Mouse (Mus musculus) c-Kit-negative CD71-positive TER-119-positive erythroid progenitor cells, embryonic 14.5 days (primary cell): ENCODE results near the gene Tectb.
"Not testable (repeated sequence)": the region's sequence is repeated elsewhere in the genome, so short reads cannot be mapped to it uniquely, and the experiment has no call there.

Experiments used
- DNase-seq: peaks from one replicate; pipeline ENCODE4 v3.0.0-alpha.2; 2013; ENCODE audit warnings: low read depth, low spot score

Tectb gene

GRCm38 (mm10) chr19:55180433-55180832 lies at the start of gene Tectb:
Tectb (plus strand) TSS chr19:55180733.
- DNase-seq = no peak

- no peak for DNase-seq
Measured at GRCm38 (mm10) chr19:55131747-55132146, 48.8 kb upstream of the Tectb start.

GRCm38 (mm10) chr19:55132476-55132875 lies 48.1 kb upstream of the Tectb start:
- no peak for DNase-seq

DNA sequence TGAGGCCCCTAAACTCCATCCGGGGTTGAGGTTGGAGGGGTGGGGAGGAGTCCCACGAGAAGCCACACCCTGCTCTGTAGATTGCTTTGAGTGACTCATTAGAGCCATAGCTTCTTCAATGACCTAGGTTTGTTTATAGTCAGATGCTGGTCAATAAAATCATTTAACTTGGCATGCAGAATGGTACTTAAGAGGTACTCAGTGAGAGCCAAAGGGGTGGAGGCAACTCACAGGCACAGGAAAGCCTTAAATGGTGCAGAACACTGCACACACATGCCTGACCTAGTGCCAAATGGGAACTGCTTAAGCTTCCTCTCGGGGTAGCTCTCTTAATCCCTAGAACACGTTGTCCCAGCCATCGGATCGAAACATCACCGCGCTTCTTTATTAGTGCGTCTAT lies 46.0 kb upstream of the Tectb start:
- no peak for DNase-seq

- DNase-seq = no peak
Measured at GRCm38 (mm10) chr19:55135918-55136317, 44.6 kb upstream of the Tectb start.

DNA sequence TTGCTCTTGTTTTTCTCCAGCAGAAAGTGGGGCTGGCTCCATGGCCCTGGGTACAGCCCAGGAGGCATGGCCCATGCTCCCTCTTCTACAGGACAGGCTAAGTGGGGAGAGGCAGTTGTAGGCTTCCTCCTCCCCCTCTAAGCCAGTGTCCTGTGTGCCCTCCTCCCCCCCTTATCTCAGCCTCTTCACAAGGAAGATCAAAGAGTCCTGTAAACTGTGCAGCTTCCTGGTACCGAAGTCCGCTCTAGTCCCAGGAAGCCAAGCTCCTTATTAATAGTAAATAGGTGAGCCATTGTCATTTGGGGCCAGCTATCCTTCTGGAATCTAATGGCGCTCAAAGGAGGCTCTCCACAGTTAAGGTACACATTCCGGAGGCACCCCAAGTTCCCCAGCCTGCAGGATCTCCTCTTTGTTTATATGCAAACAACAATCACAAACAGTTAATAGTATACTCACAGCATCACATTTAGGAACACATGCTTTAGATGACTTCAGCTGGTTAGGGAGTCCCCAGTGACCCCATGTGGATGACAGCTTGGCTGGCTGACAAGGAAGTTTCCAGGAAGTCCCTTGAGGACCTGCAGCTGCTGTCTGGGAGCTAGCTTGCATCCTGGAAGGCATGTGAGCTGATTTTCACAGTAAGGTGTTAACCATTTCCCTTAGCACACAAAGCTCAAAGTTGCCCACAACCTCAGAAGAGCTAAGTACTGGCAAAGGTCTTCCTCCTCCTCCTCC lies 43.7 kb upstream of the Tectb start:
- no peak for DNase-seq

GRCm38 (mm10) chr19:55137884-55138283 lies 42.6 kb upstream of the Tectb start:
- DNase-seq = no peak

- no peak for DNase-seq
Measured at GRCm38 (mm10) chr19:55138506-55138905, 42.0 kb upstream of the Tectb start.

DNA sequence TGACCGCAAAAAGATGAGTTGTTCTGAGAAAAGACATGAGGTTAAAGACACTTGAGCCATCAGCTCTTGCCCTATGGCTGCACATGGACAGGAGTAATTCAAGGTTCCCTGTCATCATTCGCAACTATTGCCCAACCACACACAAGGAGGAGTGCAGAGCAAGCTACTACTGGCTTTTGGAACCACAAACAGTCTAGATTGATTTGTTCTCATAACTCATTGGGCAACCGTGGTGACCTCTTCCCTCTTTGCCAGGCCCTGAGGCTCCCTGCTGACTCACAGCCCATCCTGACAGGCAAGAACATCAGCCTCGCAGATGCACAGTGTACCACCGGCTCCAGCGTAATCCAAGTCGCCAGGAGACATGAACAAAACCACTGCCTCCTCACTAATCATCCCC lies 41.2 kb upstream of the Tectb start:
- DNase-seq = no peak

GRCm38 (mm10) chr19:55143391-55144300 lies 36.9 kb upstream of the Tectb start:
- DNase-seq = no peak

GRCm38 (mm10) chr19:55144691-55145090 lies 35.8 kb upstream of the Tectb start:
- no peak for DNase-seq

DNA sequence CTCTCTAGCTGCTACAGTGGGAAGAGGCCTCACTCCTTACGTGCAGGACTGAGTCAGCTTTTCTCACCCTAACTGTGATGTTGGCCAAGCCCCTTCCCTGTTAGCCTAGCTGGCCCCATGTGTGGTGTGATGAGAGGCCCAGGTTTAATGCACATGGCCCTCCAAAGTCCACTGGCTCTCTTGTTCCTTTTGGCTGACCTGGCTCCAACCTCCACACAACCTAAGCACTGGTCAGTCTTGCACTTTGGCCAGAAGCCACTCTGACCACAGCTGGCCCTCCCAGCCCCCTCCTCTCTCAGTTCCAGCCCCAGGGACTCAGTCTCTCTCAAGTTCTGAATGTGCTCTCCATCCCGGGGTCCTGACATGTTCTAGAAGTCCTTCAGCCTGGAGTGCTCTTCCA lies 35.4 kb upstream of the Tectb start:
- DNase-seq = no peak

DNA sequence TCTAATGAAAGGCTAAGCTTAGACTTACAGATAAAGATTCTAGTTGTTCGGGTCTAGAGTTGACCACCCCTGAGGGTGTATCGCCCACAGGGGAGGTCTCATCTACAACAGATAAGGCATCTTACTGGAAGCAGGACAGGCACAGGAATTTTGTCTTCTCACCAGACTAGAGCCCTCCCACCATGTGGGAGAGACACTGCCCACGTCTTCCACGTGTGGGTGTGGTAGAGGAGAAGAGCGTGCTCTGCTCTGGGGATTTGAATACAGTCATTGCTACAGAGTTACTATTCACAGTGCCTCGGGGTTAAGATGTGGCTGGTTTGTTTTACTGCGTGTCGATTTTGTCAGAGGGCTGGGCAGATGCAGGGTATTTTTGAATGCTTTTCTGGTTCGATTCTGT lies 33.0 kb upstream of the Tectb start:
- DNase-seq = no peak

DNA sequence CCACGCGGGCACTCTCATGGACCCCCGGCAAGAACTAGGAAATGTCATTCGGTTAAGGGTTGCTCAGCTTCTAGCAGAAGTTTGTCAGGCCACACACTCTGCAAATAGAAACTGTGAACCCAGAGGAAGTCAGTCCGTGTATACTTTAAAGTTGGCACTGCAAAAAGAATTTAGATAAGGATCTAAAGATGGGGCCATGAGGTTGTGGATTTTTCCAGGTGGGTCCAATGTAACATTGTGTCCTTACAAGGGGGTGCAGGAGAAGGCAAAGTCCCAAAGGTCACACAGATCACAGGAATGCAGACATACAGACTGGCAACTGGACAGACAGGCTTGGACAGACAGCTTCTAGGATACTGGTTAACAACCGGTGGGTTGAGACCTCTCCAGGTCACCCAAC lies 32.4 kb upstream of the Tectb start:
- DNase-seq = no peak

DNA sequence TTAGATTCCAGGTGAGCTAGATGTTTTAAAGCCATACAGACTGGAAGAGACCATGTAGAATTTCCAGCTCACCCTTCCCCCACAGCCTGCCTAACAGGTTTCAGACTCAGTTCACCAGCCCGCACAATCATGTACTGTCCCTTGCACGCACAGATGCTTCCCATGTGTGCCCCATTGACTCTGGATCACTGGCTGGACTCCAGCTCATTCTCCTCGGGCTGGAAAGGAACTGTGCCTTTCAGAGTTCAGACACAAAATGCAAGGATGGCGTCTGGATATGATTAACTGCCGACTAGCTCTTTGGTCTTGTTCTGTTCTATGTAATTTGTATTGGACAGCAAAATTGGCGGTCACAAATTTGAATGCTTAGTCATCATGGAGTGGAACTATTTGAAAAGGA lies 30.9 kb upstream of the Tectb start:
- DNase-seq = no peak

DNA sequence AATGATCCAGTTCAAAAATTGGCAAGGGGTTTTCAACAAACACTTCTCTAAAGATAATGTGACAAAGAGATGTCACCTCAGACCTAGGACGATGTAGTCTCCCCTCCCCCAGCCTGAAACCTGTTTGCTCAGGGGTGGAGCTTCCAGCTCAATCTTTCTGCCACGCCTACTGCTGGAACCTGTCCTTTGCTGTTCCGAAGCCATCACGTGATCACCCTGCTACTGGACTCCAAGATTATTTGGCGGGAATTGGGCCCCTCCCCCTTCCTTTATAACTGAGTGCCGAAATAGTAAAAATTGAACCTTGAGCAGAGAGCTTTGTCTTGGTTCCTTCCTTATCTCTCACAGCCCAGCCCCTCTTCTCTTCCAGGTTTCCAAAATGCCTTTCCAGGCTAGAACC lies 28.3 kb upstream of the Tectb start:
- not testable (repeated sequence) for DNase-seq

- DNase-seq = no peak
Measured at GRCm38 (mm10) chr19:55152983-55153382, 27.6 kb upstream of the Tectb start.

GRCm38 (mm10) chr19:55157029-55157428 lies 23.5 kb upstream of the Tectb start:
- no peak for DNase-seq

GRCm38 (mm10) chr19:55158606-55159005 lies 21.9 kb upstream of the Tectb start:
- no peak for DNase-seq

DNA sequence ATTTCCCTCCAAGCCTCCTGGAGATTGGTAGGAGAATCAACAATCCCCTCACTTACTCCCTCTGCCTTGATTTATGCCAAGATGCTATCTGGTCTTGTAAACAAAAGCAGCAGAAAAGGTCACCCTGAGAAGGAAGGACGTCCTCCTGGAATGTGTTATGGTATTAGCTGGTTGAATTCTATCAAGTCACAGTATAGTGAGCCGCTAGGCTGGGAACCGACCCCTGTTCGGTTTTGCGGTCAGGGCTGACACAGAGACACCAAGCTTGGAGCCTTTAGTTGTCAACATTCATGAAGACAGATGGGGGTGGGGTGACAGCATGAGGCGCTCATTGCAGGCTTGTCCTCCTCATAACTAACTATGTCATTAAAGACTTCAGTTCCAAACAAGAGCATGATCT lies 20.7 kb upstream of the Tectb start:
- DNase-seq = no peak

DNA sequence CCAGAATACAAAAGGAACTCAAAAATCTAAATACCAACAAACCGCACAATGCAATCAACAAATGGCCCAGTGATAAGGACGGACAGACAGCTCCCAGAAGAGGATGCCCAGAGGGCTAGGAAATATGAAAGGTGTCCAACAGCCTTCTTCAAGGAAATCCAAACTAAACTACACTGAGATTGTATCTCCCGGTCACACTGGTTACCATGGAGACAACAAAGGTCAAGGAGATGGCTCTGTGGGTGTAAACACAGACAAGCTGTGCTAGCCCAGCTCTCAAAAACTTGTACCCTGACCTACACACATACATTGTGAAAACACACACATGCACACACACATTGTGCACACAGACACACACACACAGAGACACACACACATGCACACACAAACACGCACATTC lies 18.3 kb upstream of the Tectb start:
- no peak for DNase-seq

GRCm38 (mm10) chr19:55164162-55164561 lies 16.4 kb upstream of the Tectb start:
- no peak for DNase-seq
